Mouse (Mus musculus) left cerebral cortex, adult 11 months (tissue): Measurements from ENCODE around the gene Braf.
A peak's percentile ranks its signal among the peaks of the same experiment; 100 is the strongest.
"Not testable (repeated sequence)": the region's sequence is repeated elsewhere in the genome, so short reads cannot be mapped to it uniquely, and the experiment has no call there.

ENCODE experiments used
- DNase-seq: peaks from one replicate; pipeline ENCODE4 v3.0.0; 2022; ENCODE audit warnings: low spot score

Braf gene

DNA sequence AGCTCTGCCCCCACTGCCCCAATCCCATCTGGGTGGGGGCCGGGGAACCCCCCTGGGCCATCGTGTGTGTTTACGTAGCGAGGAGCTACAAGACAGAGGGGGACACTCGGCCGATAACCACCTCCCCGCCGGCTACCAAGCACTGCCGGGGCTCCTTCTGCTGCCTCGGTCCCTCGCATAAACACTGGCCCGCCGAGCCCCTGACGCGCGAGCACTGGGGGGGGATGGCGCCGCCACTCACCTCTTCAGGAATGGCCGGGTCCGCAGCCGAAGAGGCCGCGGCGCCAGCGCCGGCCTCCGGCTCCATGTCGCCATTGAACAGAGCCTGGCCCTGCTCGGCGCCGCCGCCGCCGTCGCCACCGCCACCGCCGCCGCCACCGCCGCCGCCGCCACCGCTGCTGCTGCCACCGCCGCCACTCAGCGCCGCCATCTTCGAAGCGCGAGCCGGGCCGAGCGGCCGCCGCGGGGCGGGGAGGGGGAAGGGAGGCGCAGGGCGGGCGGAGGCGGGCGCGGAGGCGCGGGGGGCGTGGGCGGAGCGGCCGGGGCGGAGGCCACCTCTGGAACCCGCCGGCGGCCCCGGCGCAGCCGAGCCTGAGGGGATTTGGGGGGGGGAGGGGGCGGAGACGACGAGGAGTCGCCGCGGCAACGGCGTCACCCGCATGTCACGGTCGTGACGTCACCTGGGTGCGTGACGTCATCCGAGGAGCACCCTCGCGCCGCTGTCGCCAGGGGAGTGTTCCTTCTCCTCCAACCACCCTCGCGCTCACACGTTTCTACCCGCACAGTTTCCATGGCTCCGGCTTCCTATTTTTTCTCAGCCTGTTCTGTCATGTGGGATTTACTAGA, at the start of gene Braf:
Gene Braf (minus strand): TSS at position 598 of the 846 bp plus-strand sequence.
- DNase-seq = peak; percentile 78

DNA sequence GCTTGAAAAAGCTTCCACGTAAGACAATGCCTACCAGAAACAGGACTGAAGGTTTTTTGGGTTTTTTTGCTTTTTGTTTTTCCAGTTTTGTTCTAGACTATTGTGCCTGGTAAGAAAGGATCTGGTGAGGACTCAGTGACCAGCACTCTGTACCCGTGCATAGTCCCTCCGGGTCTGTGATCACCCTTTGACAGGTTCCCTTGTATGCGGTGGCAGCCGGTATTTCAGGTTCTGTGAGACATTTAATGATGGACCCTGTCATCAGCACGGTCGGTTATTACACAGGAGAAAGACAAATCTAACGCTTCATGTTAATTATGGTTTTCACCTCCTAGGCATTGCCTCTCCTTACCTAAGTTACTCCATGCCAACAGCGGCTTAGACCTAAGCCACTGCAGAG, 49.8 kb upstream of the Braf start:
- no peak for DNase-seq

DNA sequence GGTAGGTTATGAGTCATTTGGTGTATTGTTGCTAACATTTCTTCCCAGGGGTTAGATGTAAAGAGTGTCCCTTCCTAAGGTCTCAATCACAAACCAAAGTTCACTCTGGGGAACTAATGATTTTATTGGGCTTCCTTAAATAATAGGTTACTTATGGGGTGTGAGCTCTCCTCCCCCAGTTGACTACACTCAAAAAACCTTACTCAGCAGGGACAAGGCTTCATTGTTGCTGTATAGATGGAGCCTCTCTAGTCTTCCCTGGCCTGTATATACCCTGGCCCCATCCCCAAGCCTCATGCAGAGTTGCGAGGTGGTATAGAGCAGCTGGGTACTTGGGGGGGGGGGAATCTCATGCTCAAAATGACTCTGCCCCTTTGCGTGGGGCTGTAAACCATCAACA, 32.0 kb upstream of the Braf start:
- DNase-seq = no peak

DNA sequence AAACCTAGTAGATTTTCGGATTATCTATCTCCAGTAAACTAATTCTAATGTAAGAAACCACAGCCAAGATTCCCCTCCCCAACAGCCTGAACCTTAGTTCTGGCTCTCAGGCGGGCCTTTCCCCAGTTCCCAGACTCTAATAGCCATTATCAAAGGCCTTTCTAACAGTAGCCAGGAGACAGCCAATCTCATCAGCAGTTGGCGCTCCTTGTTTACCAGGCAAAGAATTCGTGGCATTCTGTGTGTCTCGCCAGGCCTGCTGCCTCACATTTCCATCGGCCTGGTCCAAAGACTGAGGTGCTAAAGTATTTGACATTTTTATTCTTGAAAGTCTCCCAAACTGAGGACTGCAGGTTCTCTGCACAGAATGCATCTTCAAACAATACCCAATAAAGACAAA, 24.6 kb upstream of the Braf start:
- no peak for DNase-seq

DNA sequence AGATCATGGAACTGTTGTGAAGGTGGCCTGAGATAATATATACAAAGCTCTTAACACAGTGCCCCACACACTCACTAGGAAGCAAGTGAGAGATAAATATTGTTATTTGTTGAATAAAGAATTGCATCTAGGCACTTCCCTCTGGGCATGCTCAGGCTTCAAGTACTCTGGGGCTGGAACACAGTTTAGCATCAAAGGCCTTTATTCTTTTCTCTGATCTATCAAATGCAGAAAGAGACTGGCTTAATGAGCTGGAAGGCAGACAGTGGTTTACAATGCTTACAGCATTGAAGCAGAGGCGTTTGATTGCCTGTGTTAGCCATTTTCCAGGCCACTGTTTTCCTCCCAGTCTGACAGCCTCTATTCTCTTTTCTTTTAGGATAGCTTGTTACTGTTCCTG, 21.8 kb upstream of the Braf start:
- DNase-seq = no peak

DNA sequence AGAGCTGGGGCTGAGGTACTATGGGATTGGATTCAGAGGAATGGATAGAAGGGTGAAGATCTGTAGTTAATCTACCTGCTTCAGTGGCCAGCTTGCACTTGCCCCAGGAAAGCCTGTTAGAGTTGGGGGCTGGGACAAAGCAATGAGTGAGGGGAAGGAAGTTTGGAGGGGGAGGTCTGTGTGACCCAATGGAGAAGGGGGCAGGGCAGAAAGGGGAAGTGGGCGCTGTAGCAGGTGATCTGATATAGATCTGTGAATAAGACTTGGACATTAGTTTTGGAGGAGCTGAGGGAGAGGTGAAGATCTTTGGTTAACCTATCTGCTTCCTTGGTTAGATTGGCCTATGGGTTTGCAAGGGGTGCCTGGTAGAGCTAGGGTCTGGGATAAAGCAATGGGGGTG, 20.2 kb upstream of the Braf start:
- no peak for DNase-seq

DNA sequence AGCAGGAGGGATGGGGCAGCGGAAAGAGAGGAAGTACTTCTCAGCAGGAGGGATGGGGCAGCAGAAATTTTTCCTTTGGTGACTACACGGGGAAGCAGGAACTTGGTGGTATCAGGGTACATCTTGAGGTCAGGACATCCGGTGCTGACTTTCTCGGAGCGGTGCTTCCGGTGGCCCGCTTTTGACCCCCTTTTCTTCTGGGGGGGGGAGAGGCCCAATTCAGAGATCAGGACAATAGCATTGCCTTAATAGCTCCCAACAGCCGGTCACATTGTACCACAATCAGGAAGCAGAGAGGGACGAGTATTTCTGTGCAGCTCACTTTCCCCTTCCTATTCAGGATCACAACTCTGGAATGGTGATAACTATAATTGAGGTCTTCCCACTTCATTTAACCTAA, 14.4 kb upstream of the Braf start:
- DNase-seq = not testable (repeated sequence)

DNA sequence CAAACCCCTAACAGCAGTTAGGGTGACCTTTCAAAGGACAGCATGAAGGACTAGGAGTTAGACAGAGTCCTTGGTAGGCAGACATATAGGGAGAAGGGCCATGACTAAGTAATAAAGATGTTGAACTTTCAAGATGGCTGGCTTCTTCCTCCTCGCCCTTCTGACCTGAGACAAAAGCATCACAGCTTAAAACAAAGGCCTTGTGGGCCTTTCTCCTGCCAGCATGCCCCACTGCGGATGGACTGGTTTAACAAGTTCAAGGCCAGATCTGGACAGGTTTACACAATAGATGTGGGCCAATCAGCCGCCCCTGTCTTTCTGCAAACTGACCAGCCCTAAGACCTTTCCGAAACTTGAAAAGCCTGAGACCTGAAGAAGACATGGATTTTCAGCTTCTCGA, 2.8 kb upstream of the Braf start:
- DNase-seq = no peak

DNA sequence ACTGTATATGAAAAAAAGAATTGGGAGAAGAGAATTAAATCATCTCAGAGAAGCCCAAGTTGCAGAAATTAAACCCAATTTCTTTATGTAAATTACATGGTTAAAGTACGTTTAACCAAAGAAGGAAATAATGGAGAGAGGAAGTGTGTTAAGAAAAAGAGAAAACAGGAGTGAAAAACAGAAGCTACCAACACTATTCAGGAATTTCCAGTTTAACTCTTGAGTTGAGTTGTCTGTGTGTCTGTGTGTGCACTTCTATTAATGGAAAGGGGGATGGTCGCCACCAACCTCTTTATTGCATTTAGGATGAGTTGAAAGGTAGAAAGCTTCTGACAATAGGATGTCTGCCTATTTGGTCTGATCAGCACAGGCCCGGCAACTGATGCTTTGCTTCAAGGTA, 886 bp upstream of the Braf start:
- no peak for DNase-seq

DNA sequence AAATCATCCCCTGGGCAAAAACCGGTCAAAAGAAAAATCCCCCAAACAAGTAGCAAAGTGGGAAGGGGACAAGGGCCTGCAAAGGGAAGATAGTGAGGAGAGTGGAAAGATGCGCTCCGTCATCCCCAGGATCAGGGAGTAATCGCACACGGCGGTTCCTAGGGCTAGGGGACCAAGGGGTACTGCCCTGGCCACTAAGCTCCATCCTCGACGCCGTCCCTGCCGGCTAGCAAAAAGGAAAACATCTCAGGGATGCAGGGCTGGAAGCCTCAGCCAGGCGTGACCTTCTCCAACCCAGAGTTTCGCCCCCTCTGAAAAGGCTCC, 759 bp downstream of the Braf start:
- DNase-seq = no peak

DNA sequence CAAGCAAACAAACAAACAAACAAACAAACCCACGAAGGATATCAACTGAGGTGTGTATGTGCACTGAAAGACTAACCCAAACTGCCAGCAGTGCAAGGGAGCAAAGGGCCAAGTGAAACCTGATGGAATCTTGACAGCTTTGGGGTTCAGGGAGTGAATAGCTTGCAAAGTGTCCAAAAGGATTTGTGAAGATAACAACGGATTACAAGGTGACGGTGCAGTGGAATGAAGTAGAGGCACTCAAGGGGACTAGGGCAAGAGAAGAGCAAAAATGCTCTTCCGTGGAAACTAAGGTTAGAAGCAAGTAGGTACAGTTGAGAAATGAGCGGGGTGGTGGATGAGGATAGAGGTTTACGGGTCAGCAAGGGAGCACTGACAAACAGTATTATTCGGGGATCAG, 1.2 kb downstream of the Braf start:
- DNase-seq = no peak

DNA sequence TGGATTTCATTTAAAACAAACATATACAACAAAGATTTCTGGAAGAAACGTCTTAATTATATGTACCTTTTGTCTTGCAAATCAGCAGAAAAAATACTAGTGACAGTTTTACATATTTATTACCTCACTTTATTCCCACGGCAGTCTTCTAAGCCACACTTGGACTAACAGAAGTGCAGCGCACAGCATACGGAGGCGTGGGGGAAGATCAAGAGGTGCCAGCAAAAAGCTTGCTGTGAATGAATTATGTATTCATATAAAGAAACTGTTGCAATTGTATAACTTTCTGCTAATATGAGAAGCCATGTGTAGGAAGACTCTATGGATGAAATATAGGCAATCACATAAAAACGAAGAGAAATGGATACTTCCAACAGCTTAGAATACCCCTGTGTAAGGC, 6.7 kb downstream of the Braf start:
- DNase-seq = no peak

DNA sequence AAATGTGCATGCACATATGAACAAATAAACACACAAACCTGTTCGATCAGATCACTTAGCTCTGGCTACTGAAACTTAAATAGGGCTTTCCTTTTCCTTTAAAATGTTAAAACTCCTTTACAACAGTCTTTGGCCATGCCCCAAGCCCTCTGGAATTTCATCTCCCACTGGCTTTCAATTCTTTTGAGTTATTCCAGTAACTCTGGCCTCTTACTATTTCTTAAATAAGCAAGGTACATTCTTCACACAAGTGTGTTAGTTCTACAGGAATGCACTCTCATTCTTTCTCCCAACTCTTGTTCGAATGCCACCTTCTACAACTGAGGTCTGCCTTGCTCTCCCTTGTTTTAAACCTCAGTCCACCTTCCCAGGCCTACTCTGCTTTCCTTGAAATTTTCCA, 8.2 kb downstream of the Braf start:
- no peak for DNase-seq

DNA sequence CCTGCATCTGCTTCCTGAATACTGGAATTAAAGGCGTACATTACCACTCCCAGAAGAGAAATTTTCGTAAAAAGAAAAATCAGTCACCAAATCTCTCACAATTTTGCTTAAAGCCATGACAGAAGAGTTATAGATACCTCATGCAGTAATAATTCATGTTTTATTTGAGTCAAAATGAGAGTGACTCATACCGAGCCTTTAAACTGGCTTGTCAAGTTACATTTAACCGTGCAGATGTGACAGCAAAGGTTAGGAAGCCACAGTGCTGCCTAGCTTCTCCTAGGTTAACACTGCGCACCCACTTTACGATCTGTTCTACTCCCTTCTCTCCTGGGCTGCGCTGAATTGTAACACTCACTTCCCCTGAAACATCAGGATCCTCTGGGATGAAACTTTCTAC, 10.9 kb downstream of the Braf start:
- DNase-seq = no peak

DNA sequence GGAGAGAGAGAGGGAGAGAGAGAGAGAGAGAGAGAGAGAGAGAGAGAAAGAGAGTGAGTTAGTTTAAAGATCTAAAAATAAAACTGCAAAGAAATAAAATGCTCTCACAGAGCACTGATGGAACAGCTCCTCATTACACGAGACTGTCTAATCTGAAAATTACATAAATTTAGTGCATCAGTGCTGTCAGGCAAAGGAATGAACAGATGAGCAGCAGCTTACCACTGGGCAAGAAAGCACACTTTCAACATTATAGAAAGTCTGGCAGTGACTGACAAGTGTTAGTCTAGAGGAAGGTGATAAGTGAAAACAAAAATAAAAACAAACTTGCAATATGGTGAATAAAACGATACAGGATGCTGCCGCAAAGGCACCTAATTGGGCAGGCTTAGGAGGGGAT, 11.9 kb downstream of the Braf start:
- DNase-seq = no peak

DNA sequence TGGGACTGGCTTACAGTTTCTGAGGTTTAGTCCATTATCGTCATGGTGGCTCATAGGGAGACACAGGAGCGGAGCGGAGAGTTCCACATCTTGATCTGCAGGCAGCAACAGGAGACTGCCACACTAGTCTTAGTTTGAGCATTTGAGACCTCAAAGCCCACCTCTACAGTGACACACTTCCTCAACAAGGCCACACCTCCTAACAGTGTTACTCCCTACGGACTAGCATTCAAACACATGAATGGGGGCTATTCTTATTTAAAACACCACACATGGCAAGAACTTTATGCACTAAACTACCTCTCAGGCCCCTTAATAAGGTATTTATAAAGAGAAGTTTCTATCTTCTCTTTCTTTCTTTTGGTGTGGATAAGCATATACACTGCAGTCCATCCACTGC, 19.6 kb downstream of the Braf start:
- no peak for DNase-seq

DNA sequence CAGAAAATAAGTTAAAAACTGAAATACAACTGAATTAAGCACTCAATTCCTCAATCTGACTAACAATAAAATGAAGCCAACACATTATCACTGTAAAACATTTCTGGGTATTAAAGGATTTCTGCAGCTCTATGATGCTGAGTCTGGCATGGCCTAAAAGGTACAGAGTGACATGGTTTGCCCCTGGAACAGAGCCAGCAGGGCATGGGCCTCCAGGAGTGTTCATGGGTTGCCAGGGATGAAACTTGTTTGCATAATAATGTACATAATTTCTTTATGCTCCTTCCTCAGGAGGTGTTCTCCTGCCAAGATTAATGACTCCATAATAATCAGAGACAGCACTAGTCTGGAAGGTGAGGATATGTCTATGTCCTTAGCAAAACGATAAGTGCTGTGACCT, 32.1 kb downstream of the Braf start:
- DNase-seq = no peak

DNA sequence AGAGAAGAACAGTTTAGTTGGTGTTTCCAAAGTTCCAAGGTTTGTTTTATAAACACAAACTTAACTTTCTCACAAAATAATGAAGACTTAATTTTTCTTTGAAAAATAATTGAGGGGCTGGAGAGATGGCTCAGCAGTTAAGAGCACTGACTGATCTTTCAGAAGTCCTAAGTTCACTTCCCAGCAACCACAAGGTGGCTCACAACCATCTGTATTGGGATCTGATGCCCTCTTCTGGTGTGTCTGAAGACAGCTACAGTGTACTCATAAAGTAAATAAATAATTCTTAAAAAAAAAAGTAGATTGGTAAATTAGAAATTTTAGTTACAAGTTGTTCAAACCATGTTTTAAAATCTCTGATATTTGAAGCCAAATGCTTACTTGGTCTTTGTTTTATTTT, 38.4 kb downstream of the Braf start:
- not testable (repeated sequence) for DNase-seq

DNA sequence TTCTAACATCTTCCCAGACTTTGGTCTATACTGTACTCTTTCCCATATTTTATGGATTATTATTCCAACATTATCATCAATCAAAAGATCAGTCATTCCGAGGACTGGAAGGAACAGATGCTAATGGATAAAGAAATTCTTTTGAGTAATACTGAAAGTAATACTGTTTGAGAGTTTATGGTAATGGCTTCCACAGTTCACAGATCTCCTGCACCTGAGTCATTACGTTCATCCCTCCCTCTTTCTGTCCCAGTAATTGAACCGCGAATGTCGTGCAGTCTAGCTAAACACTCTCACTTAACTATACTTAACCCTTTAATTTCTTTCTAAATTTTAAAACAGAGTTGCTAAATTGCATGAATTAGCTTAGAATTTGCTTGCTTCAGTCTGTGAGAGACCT, 43.5 kb downstream of the Braf start:
- no peak for DNase-seq

DNA sequence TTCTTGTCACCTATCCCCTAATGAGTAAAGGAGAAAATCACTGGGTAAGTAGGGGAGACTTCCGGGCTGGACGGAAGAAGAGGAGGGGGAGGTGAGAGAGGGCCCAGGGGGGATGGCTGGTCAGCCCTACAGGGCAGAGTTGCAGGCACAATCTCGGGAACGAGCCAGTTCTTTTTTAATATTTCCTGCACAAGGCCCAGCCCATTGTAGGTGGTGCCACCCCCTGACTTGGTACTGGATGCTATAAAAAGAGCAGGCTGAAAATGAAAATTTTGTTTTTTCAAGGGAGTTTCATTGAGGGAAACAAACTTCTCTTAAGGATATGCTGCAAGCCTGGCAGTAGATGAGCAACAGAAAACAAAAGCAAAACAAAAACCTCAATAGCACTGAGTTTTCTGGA, 44.7 kb downstream of the Braf start:
- no peak for DNase-seq

DNA sequence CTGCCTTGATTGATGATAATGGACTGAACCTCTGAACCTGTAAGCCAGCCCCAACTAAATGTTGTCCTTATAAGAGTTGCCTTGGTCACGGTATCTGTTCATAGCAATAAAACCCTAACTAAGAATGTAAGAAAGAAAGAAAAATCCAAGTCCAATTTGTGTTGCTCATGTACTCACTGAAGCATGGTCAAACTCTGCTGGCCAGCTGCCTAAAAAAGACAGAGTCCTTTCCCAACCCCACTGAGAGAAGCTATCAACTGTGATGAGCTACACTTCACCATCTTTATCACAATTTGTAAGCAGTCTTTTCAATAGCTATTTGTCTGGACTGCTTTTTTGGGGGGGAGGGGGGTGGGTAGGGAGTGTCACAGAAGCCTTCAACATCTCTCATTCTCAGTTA, 47.0 kb downstream of the Braf start:
- DNase-seq = no peak

DNA sequence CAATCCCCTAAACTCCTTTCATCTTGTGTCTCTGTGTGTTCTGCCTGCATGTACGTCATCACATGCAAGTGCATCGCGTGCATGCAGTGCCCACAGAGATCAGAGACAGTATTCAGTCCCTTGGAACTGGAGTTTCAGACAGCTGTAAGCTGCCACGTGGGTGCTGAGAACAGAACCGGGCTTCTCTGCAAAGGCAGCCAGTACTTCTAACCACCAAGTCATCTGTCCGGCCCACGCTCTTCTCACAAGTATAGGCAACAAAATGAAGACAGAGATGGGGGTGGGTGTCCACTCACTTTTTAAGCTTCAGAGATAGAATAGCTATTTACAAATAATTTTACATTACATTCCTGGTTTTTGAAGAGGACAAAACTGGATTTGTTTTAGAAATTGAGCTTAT, 50.2 kb downstream of the Braf start:
- peak; percentile 30 for DNase-seq

DNA sequence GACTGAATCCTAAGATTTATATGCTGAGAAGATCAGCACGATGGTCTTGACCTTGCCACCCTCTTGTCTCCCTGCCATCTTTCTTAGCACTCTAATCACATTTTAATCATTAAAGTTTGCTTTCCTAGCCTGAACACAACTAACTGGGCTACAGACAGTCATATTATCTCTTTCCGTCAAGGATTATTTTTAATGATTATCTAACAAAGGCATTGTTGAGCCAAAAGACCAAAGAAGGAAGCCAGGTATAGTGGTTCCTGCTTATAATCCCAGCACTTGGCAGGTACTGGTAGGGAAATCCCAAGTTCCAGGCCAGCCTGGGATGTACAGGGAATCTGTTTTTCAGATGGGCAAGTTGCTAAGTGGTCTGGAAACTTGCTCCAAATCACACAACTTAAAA, 114.0 kb downstream of the Braf start:
- no peak for DNase-seq

DNA sequence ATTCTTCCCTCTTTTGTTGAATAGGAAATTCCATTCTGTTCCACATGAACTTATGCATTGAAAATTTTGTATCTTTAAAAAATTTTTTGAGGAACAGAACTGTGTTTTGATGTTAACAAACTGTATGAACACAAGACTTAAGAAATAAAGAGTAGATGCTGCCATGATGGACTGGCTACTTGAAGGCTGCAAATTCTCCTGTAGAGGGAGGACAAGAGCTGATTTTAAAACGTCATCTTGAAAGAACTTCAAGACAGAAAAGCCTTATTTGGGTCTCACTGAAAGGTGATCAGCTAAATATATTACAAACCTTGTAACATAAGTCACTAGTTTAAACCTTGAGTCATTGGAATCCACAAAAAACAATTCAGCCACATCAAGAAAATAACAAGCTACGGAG, 115.1 kb downstream of the Braf start:
- DNase-seq = no peak

DNA sequence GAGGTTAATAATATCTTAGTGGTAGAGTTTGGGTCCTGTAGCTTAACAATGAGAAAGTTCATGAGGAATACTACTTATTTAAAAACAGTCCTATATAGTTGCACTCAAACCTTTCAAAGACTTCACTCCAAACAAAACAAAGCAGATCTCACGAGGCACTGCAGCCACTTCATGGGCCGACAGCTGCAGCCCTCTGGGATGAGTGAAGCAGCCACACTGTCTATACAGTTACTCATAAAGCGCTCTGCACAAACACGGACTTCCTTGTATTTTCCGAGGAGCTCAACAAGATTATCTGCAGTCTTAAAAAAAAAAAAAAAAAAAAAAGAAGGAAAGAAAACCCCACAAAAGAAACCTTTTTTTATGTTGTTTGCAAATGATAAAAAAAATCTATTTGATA, 117.9 kb downstream of the Braf start:
- no peak for DNase-seq
